Mouse (Mus musculus): Measurements from ENCODE around the gene Nfib. TPM values are rescaled to one million over a fixed set of nuclear protein-coding genes. Genes with fewer than 3 reads are reported as not detected.
A peak's percentile ranks its signal among the peaks of the same experiment; 100 is the strongest.

Gene Nfib
- polyA plus RNA-seq, 2 experiments from 2014 or later, result 0.20 TPM; not detected in 1

DNA sequence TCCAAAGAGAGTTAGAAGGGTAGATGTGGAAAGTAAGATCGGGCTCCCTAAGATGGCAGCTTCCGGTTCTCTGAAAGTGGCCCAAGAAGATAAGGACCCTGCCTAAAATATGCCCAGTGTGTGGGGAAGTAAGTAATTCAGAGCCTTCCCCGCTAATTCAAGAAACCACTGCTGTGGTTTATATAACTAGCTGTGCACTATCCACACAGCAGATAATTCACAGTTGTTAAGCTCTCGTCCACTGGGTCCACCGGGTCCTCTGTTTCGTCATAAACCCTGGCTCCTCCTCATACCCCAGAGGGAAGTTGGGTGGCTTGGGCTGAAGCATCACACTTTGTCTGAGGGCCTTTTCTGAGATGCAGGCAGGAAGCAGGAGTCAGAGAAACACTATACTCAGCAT, 19.5 kb downstream of the Nfib start:
- no peak for ATAC-seq

DNA sequence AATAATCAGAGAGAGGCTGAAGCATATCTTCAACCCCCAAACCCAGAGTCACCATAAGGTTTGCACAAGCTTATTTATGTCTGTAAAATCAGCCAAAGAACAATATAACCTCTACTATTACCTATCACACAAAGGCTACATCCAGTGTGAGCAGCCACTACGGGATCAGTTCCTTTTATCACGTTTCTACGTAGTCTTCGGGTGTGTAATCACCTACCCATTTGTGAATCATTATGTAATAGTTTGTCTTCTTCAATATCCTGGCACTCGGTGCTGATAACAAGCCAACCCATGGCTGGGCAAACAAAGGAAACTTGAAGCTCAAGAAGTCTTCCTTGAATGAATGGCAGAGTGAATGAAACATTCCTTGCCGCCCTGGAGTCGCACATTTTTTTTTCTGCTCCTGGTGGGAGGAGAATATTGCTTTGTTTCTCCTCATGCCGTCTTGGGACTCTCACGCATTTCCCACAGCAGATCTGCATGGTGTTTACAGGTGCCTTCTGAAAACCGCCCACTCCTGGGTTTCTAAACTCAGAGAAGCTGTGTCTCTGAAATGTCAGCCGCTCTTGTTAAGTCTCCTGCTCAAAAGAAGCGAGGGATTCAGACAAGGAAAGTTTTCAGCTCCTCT, 21.3 kb downstream of the Nfib start:
- no peak for ATAC-seq

DNA sequence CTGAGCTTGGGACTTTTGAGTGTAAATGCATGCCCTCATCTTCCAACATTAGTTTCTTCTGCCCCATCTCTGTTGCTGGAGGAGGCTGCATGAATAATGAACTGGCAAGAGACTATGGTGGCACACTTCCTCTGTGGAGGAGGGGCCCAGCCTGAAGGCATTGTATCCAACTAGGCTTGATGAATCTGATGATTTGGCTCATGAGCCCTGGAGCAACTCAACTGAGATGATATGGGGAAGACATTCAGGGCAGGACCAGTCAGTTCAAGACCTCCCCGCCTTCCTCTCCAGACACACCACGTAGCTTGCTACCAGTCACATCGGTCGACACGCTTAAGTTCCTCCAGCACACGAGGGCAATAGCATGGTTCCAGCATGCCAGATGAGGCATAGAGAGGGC, 22.0 kb downstream of the Nfib start:
- ATAC-seq, result no peak

DNA sequence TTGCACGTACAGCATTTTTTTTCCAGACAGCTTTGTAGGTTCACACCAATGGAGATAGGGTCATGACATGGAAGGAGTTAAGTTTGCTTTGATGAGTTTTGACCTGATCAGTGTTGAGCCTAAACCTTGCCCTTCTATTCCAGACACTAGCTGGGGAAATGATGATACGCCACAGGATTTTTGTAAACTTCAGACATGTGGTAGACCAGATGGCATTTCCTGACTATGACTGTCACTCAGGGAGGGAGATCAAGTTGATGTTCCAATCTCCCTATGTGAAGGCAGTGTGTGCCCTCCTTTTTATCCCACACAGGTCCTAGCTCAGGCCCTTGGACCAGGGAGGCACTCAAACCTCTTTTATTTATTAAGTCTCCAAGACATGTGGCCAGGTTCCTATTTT, 29.4 kb downstream of the Nfib start:
- ATAC-seq, result no peak

DNA sequence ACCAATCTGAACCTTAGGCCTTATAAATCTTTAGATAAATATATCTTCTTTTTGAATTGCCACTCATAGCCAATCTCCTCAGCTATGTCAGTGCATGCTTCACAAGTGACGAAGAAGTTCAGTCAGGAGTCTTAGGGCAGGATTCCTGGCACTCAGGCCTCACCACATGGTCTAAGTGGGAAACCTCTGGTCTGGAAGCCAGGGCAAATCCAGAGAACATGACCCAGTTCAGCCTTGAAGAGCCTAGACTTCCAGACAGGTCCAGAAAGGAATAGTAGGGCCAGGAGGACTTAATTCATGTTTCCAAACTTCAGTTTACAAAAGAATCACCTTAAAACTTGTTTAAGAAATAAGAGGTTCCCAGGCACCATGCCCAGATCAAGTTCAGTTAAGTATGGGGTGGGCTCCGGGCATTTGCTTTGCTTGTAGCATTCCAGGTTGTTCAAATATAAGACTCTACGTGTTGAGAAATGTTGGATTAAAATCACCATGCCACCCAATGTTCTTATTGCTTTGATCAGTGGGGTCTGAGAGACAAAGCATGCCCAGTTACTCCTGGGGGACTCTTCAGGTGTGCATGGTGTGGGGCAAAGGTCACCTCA, 38.2 kb downstream of the Nfib start:
- no peak for ATAC-seq

DNA sequence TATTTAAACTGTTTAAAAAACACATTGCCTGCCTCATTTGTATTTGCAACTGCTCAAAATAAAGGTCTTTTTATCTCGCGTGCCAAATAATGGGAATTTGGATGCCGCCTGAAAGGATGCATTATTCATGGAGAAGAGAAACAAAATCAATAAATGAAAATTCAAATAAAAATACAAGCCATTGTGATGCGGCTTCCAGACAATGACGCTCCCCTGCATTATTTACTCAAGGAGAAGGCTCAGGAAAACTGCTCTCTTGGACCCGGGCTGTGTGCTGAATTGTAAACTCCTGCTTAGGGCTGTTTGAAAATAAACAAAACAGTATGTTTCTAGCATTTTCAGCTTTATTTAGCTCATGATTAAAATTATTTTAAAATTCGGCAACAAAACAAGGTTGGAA, 41.1 kb downstream of the Nfib start:
- ATAC-seq, result no peak

DNA sequence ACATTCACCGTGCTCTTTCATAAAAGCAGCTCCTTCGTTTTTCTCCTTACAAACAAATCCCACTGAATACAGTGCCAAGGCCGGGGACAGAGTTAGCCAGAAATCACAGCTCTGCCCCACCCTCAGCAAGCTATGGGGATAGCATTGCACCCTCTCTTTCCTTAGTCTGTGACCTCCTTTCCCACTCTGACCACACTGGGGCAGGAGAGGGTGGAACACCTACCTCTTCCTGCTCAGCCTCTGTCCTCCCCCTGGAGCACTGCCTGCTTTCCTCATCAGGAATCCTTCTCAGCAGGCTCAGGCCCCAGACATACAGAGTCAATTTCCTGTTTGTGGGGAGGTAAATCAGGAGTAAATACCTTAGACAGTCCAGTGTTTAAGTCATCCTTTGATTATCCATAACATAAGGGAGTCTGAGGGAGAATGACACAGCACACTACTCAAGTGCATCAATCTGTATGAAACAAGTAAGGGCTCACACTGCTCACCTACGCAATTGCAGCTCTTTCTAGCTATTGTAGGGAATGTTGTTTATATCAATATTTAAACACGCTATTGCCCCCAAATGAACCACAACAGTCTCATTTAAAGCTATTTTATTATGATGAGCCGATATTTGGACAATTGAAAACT, 41.7 kb downstream of the Nfib start:
- no peak for ATAC-seq

DNA sequence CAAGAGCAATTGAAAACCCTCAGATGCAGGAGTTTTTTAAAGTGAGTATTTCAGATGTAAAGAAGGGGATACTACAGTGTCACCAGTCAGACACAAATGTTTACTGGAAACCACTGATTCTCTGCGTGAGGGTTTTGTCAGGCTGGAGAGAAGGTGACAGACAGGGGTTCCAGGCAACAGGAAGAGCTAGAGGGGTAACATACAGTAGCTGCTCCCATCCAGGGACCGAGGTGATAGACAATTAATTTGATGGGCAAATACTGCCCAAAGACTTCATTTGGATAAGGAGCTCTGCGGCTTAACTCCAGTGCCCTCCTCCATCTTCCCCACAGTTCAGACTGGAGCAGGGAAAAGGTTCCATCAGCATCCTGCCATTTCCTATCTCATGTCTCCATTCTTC, 42.9 kb downstream of the Nfib start:
- no peak for ATAC-seq

DNA sequence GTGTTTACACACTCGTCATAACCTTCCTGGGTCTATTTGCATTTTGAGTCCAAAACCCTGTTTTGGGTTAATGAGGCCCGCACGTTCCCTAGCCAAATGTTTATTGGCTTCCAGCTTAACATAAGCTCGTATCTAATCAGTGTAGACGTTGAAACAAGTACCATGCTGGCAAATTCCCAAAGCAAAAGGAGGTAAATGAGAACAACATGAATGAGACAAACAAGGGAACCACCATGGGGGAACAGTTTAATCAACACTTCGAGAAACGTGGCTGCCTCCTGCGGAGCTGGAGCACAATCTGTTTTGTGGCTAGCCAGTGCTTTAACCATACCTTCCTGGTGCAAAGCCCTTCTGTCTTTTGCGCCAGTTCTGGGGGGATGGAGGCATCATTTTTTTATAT, 43.3 kb downstream of the Nfib start:
- no peak for ATAC-seq

DNA sequence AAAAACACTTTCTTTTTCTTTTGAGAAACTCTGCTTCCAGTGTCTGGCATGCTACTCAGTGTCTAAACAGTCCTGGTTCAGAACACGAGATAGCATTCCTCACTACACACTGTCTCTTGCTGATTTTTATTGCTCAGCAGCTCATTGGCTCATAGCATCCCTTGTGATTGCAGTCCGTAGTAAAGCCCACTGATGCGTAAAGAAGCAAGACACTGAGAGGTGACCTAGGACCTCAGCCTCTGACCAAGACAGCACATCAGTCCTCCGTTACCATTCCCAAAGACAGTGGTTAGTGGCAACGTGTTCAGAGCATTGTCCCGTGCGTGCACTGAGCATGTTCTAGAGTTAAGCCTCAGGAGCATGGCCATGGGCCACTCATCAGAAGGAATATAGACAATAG, 44.3 kb downstream of the Nfib start:
- no peak for ATAC-seq

DNA sequence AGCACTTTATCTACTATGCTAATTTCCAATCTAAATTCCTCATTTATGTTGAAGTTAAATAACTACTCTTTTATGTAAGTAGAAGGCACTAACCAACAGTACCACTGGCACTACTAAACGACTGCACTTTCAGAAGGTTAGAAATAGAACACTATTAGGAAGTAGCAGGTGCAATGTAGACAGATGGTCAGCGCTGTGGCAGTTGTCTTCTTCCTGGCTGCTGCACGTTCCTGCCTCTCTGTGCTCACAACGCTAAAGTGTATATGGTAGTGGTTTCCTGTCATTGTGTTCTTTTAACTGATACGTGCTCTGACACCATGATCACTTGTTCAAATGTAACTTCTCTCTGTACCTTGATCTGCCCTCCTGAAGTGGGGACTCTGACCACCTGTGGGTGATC, 59.9 kb downstream of the Nfib start:
- no peak for ATAC-seq

DNA sequence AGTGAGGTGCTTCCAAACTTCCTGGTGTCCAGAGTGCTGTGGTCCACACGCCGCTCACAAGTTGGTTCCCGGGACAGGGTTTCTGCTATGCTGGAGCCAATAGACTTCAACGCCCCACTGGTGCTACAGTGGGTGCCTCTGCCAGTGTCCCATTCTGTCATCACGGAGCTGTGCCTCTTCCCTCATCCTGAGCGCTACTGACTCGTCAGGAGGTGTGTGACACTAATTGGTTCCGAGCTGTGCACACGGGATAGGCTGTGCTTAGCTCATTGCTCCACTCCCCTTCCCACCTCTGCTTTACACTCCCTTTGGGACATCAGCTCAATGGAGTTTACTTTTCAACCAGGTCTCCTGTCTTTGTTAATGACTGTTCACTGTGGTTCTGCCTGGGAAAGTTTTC, 60.8 kb downstream of the Nfib start:
- ATAC-seq, result no peak

DNA sequence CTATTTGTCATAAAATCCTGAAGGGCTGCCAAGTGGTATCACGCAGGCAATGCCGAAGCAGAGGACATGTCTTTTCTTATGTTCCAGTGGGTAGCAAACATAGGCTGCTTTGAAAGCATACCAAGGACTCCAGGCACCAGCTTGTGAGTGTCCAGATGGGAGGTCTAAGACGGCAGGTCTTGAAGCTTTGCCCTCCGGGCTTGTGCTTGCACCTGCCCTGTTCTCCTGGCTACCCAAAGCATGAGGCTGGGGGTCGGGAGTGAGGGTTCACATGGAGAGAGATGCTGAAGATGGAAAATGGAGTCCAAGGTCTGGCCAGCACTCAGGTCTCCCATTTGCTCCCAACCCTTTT, 61.8 kb downstream of the Nfib start:
- ATAC-seq, result no peak

DNA sequence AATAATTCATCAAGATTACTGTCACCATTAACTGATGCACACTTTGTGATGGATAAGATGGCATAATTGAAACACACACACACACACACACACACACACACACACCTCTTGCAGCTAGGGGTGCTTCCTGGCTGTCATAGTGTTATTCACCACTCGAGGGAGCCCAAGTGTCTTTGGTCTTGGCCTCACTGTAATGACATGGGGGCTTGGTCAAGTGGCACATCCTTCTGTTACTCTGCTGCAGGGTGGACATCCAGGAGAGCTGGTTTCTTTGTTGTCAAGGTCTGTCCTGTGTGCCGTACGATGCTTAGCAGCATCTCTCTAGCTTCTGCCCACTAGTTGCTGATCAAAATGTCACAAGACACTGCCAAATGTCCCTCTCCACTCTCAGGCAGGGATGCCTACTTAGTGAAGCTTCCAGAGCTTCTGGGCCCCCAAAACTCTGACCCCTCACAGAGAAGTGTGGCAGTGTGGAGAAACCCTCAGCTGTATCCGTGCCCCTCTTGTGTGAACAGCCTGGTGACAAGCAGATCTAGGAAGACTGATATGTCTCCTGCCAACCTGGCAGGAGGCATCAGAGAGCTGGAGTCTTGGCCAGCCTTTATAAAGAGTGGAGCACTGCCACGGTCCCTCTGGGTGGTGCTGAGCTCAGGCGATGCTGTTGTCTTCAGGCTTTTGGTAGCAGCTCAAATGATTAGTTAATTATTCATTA, 62.4 kb downstream of the Nfib start:
- no peak for ATAC-seq

DNA sequence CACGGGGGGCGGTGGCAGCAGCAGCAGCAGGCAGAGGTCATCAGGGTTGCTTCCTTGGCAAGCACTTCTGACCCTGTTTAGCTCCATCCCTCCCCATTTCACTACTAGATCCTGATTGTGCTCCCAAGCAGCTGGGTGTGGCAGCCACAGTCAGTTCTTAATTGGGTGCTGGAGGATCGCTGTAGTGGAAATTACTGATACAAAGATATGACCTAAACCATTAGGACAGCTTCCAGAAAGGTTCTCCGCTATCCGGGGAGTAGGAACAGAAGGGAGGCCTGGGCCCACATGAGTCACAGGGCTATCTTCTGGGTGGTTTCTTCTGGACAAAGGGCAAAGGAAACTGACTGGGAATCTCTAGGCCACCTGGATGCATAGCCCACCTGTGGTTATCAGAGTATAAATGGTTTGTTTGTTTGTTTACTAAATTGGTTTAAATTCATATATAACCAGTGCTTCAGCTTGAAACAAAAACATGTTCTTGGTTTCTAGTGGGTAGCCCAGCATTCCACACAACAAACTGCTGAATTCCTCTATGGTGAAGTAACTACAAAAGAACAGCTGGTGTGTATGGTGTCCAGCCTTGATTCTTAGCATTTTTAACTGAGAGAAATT, 64.4 kb downstream of the Nfib start:
- ATAC-seq, result no peak

DNA sequence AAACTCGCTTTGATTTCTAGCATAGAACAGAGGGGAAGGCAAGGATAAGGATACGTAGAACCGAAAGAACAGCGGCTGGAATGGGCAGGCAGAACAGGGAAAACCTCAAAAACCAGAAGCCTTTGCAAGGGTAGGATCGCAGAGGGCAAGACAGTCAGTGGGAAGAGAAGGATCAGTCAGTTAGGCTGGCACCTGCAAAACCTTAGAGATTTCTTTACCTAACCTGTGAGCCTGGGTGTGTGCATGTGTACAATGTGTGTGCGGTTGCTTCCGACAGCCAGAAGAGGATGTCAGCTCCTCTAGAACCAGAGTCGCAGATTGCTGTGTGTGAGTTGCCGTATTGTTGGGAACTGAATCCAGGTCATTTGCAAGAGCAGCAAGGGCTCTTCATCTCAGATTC, 67.3 kb downstream of the Nfib start:
- no peak for ATAC-seq

DNA sequence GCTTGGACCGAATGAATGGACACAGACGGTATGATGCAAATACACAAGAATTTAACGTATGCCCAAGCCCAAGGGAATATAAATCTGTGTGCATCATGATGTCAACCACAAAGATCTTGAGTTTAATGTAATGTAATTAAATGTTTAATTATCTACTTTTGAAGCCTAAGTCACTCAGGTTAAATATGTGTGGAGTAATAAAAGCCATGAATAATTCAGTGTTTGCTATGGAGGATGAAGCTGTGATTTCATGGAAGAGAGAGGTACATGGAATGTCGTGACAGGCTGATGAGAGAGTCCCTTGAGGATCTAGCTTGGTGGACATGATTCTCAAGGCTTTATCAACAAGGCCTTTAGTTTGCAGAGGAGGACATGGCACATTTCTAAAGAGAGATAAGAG, 67.9 kb downstream of the Nfib start:
- no peak for ATAC-seq

DNA sequence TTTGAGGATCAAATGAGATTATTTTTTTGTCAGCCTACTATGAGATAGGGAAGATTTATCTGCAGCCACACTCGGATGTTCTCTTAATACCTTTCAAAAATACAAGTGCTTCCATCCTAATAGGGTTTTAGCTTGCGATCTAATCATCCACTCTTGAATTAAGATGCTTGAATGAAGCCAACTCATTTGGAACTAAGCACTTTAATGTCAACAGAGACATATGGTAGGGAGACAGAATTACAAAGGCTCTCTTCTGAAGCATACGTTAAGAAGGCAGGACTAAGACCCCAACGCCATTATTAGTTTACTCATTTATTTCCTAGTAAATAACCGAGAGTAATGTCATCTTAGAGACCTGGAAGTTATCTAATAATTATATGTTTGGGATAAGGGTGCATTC, 68.9 kb downstream of the Nfib start:
- no peak for ATAC-seq

DNA sequence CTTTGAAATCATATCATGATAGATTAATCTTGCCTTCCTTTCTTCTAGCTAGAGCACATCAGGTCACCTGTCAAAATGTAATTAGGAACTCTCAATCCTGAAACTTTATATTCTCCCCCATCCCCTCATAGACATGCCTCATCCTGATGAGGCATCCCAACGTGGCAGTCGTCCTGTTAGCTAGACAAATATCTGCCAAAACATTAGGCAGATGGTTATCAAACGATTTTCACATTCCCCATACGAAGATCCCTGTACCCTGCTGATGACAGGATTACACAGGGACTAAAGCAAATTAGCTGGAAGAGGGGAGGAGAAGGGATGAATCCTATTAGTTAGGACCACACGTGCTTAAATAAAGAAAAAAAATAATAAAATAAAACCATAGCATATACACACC, 69.7 kb downstream of the Nfib start:
- no peak for ATAC-seq

DNA sequence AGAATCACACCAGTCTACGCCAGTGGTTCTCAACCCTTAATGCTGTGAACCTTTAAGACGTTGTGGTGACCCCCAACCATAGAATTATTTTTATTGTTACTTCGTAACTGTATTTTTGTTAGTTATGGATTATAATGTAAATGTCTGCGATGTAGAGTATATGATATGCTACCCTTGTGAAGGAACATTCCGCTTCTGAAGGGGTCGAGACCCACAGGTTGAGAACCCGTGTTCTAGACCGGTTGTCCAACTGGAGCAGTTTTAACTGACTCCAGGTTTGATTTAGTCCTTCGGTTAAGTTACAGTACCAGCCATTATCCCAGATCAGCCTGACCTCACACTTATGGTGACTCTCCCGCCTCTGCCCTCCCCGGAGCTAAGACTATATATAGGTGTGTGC, 70.4 kb downstream of the Nfib start:
- ATAC-seq, result no peak

DNA sequence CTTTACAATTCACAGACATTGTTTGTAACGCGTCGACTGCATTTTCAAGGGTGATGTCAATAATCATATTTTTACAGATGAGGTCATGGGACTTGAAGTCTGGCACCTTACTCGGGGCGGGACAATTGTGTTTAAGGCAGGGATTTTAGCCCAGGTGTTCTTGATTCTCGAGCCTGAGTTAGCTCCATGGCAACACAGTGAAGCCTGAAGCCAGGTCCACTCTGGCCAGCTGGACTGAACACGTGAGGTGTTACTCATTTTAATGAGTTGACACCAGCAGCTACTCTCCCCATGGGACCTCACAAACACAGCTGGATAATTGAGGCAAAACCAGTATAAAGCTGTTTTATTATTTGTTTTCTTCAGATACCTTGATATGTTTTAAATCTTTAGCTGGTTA, 71.2 kb downstream of the Nfib start:
- ATAC-seq, result no peak

DNA sequence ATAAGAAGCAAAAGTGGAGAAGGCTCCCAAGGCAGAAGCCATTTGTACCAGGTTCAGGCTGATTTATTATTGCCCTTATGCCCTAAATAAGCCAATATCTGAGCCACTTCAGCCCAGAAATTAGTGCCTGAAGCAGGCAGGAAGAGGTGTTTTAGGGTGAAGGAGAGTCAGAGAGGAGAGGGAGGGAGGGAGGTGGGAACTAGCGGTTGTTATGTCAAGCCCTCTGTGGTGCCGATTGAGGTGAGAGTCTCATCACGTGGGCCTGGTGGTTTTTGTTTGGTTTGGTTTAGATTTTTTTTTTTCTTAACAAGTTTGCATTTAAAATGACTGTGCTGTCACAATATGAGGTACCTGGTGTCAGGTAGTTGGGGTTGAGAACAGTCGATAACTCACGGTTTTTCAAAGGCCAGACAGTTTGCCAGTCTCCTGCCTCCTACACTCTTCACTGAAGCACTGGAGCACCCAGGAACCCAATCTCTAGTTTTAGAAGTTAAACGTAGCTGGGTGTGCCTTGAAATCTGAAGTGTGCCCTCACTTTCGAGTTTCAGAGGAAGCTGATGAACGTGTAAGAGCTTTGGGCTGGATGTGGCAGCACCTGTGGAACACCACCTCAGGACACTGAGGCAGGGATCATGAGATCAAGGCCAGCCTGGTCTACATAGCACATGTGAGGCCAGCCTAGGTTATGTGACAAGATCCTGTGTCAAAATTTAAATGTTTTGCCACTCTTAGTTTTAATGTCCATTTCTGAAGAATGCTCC, 81.1 kb downstream of the Nfib start:
- ATAC-seq, result peak; percentile 51

DNA sequence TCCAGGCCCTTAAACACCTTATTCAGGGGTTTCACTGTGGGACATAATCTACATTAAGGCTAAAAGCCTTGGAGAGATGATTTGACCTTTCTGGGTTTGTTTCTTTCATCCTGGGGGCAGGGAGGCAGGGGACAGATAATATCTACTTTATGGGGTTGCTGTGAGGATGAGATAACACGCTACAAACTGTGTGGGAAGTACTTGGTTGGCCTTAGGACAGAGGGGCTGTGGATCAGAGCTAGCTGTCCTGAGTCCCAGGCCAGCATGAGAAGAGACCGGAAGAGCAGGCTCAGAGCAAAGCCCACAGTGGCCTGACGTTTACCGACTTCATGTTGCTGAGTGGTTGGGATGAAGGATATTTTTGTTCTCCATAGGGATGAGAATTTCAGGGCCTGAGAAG, 81.7 kb downstream of the Nfib start:
- no peak for ATAC-seq
